In genomic region chr10:128805092-128806000, GRCm38 (mm10) we compare ENCODE assay signal across 8 mouse cellular contexts. TPM values are rescaled to one million over a fixed set of nuclear protein-coding genes. Genes with fewer than 3 reads are reported as not detected.
A peak's percentile ranks its signal among the peaks of the same experiment; 100 is the strongest.
DNase-seq lines count a peak whose midpoint lies in the region; ATAC-seq lines count a peak whose summit lies in the region.

No protein-coding gene starts in this region.

- no peaks in the 10 kb centered on the region for H3K9me3 ChIP-seq in heart, embryonic 15.5 days (replicated peaks)
- H3K9me3 ChIP-seq in liver, embryonic 15.5 days (replicated peaks), result no peaks in the 10 kb centered on the region
- H3K9me3 ChIP-seq in neural tube, embryonic 12.5 days, result no peaks in the 10 kb centered on the region

- peaks cover 50% of the 10 kb centered on the region for H3K4me1 ChIP-seq in heart, embryonic 15.5 days (replicated peaks)
- peaks cover 60% of the 10 kb centered on the region for H3K4me1 ChIP-seq in liver, embryonic 15.5 days (replicated peaks)
- H3K4me1 ChIP-seq in neural tube, embryonic 12.5 days, result peaks cover 53% of the 10 kb centered on the region

- ATAC-seq in CD4-positive, CD25-positive, alpha-beta regulatory T cell, adult 4 months, result peak; percentile 95
- peak; percentile 92 for ATAC-seq in heart, embryonic 15.5 days (replicated peaks; ENCODE audit: insufficient number of reproducible peaks, insufficient read depth, low FRiP score, low read depth)
- peak; percentile 96 for ATAC-seq in liver, embryonic 15.5 days (ENCODE audit: insufficient read depth)
- peak; percentile 93 for ATAC-seq in neural tube, embryonic 12.5 days (ENCODE audit: low FRiP score, low read depth)

- under 1% methylated on average over 63 of the region's 70 CpGs for WGBS in heart, embryonic 15.5 days
- under 1% methylated on average over 68 of the region's 70 CpGs for WGBS in liver, embryonic 15.5 days (ENCODE audit: insufficient replicate concordance)
- WGBS in neural tube, embryonic 12.5 days, result under 1% methylated on average over 66 of the region's 70 CpGs

- peak overlapping the region; percentile 85 for H3K9ac ChIP-seq in heart, embryonic 15.5 days
- peak overlapping the region; percentile 80 for H3K9ac ChIP-seq in liver, embryonic 15.5 days
- peak overlapping the region; percentile 78 for H3K9ac ChIP-seq in neural tube, embryonic 12.5 days

- peak; percentile 89 for DNase-seq in c-Kit-negative CD71-positive TER-119-positive erythroid progenitor cells, embryonic 14.5 days (ENCODE audit: low read depth, low spot score)
- DNase-seq in fibroblast of lung, adult 2 months (ENCODE audit: low read depth), result peak; percentile 94
- peak; percentile 98 to 99 for DNase-seq in kidney, postnatal 25 days
- peak; percentile 97 for DNase-seq in telencephalon, adult 2 months (ENCODE audit: low read depth, low spot score)

- peak overlapping the region; percentile 82 for H3K4me3 ChIP-seq in heart, embryonic 15.5 days
- peak overlapping the region; percentile 78 for H3K4me3 ChIP-seq in liver, embryonic 15.5 days (replicated peaks)
- peak overlapping the region; percentile 82 for H3K4me3 ChIP-seq in neural tube, embryonic 12.5 days

- peak overlapping the region; percentile 99 for H3K27ac ChIP-seq in heart, embryonic 15.5 days
- peak overlapping the region; percentile 90 for H3K27ac ChIP-seq in liver, embryonic 15.5 days (replicated peaks)
- H3K27ac ChIP-seq in neural tube, embryonic 12.5 days, result peak overlapping the region; percentile 95

- H3K27me3 ChIP-seq in heart, embryonic 15.5 days, result no peaks in the 10 kb centered on the region
- peaks cover 26% of the 10 kb centered on the region for H3K27me3 ChIP-seq in liver, embryonic 15.5 days
- H3K27me3 ChIP-seq in neural tube, embryonic 12.5 days (replicated peaks), result no peaks in the 10 kb centered on the region

- H3K4me2 ChIP-seq in heart, embryonic 15.5 days, result peak overlapping the region; percentile 93
- peak overlapping the region; percentile 97 for H3K4me2 ChIP-seq in liver, embryonic 15.5 days
- peak overlapping the region; percentile 78 for H3K4me2 ChIP-seq in neural tube, embryonic 12.5 days (replicated peaks)

- H3K36me3 ChIP-seq in heart, embryonic 15.5 days, result peaks cover 21% of the 10 kb centered on the region; the same call in 1 of the 2 replicates
- H3K36me3 ChIP-seq in liver, embryonic 15.5 days (replicated peaks), result peaks cover 17% of the 10 kb centered on the region
- peaks cover 30% of the 10 kb centered on the region for H3K36me3 ChIP-seq in neural tube, embryonic 12.5 days

RNA-seq across cellular contexts. Expression of gene Tmem198b, which starts 1.2 kb away (rescaled TPM):
- 1 to 10 TPM; 2.9 to 9.2 TPM for polyA plus RNA-seq in CD4-positive, CD25-positive, alpha-beta regulatory T cell, adult 4 months (2017; shearing (Covaris generic))
- polyA plus RNA-seq in heart, embryonic 15.5 days (2015; fragmentation: Nextera tagmentation; extraction: Ambion mirVana), result 14.9 and 18.8 TPM in 2 replicates
- polyA plus RNA-seq in liver, embryonic 15.5 days (2015; fragmentation: Nextera tagmentation; extraction: Ambion mirVana), result 2.1 and 2.9 TPM in 2 replicates
- polyA plus RNA-seq in neural tube, embryonic 12.5 days (2016; fragmentation: Nextera tagmentation; extraction: Ambion mirVana), result 18.7 and 19.7 TPM in 2 replicates

RNA-seq across cellular contexts. Expression of gene Dnajc14, which starts 1.5 kb away (rescaled TPM):
- polyA plus RNA-seq in CD4-positive, CD25-positive, alpha-beta regulatory T cell, adult 4 months (2017; shearing (Covaris generic)), result 100 to 1,000 TPM in 1 of 2 experiments, 10 to 100 TPM in 1; 73.0 to 125 TPM
- polyA plus RNA-seq in heart, embryonic 15.5 days (2015; fragmentation: Nextera tagmentation; extraction: Ambion mirVana), result 35.2 and 42.5 TPM in 2 replicates
- polyA plus RNA-seq in liver, embryonic 15.5 days (2015; fragmentation: Nextera tagmentation; extraction: Ambion mirVana), result 18.3 and 21.1 TPM in 2 replicates
- polyA plus RNA-seq in neural tube, embryonic 12.5 days (2016; fragmentation: Nextera tagmentation; extraction: Ambion mirVana), result 60.2 and 63.3 TPM in 2 replicates

RNA-seq across cellular contexts. Expression of gene Sarnp, which starts 11.8 kb away (rescaled TPM):
- 100 to 1,000 TPM; 199 to 211 TPM for polyA plus RNA-seq in CD4-positive, CD25-positive, alpha-beta regulatory T cell, adult 4 months (2017; shearing (Covaris generic))
- polyA plus RNA-seq in heart, embryonic 15.5 days (2015; fragmentation: Nextera tagmentation; extraction: Ambion mirVana), result 145 and 168 TPM in 2 replicates
- polyA plus RNA-seq in liver, embryonic 15.5 days (2015; fragmentation: Nextera tagmentation; extraction: Ambion mirVana), result 89.5 and 99.7 TPM in 2 replicates
- 198 and 235 TPM in 2 replicates for polyA plus RNA-seq in neural tube, embryonic 12.5 days (2016; fragmentation: Nextera tagmentation; extraction: Ambion mirVana)

RNA-seq across cellular contexts. Expression of gene Mmp19, which starts 14.6 kb away (rescaled TPM):
- polyA plus RNA-seq in CD4-positive, CD25-positive, alpha-beta regulatory T cell, adult 4 months (2017; shearing (Covaris generic)), result under 1 TPM in 1 of 2 experiments, not detected in 1; 0.27 TPM
- polyA plus RNA-seq in heart, embryonic 15.5 days (2015; fragmentation: Nextera tagmentation; extraction: Ambion mirVana), result 1.6 and 2.5 TPM in 2 replicates
- 10.5 and 11.3 TPM in 2 replicates for polyA plus RNA-seq in liver, embryonic 15.5 days (2015; fragmentation: Nextera tagmentation; extraction: Ambion mirVana)
- polyA plus RNA-seq in neural tube, embryonic 12.5 days (2016; fragmentation: Nextera tagmentation; extraction: Ambion mirVana), result 0.28 and 0.54 TPM in 2 replicates

RNA-seq across cellular contexts. Expression of gene Ormdl2, which starts 16.1 kb away (rescaled TPM):
- polyA plus RNA-seq in CD4-positive, CD25-positive, alpha-beta regulatory T cell, adult 4 months (2017; shearing (Covaris generic)), result 10 to 100 TPM; 66.1 to 66.4 TPM
- 34.3 and 42.6 TPM in 2 replicates for polyA plus RNA-seq in heart, embryonic 15.5 days (2015; fragmentation: Nextera tagmentation; extraction: Ambion mirVana)
- polyA plus RNA-seq in liver, embryonic 15.5 days (2015; fragmentation: Nextera tagmentation; extraction: Ambion mirVana), result 73.9 and 75.5 TPM in 2 replicates
- 31.2 and 37.2 TPM in 2 replicates for polyA plus RNA-seq in neural tube, embryonic 12.5 days (2016; fragmentation: Nextera tagmentation; extraction: Ambion mirVana)

Comparison
In these comparisons a context has a peak if more than half of its experiments do, and no peak if none do; other contexts are left out.
1. Peak in every context shown above with its lines: DNase-seq, ATAC-seq, H3K4me3 ChIP-seq and H3K27ac ChIP-seq.